In the genomic region with DNA sequence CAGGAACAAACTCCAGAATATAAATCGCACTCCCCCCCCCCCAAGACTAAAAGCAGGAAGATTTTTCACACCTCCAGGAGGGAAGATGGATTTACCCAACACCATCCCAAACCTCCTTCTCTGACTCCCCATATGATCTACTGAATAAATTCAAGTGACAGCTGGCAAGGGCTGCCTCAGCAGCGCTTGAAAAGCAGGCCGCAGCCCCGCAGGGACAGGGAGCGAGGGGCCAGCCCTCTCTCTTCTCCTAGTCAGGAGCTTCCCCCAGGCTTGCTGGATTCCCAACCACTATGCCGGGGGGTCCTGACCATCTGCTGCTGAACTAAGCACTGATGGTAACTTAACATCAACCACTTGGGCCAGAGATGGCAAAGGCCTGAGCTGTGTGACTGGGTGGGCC, we compare ENCODE assay signal across 14 mouse cellular contexts.
DNase-seq lines count a peak whose midpoint lies in the region; ATAC-seq and TF ChIP-seq lines count a peak whose summit lies in the region.
"Had no signal": no experiment of that assay in that cellular context is flagged by ENCODE, and none has a peak within 500 bp of the region (broad histone marks: within the 10 kb centered on the region; RNA-seq: fewer than 3 reads in every experiment).

No protein-coding gene starts in this region.

- H3K4me3 ChIP-seq in hindbrain, embryonic 13.5 days: no peak overlapping the region
- no peak overlapping the region for H3K4me3 ChIP-seq in midbrain, embryonic 14.5 days (replicated peaks; ENCODE audit: low read depth, low read length)
- H3K4me3 ChIP-seq: heart, embryonic 13.5 days; limb, embryonic 15.5 days had no signal

- WGBS in hindbrain, embryonic 13.5 days: 37% methylated on average over 6 of the region's 6 CpGs
- 31% methylated on average over 6 of the region's 6 CpGs for WGBS in midbrain, embryonic 14.5 days

- H3K36me3 ChIP-seq in hindbrain, embryonic 13.5 days: no peaks in the 10 kb centered on the region
- H3K36me3 ChIP-seq in midbrain, embryonic 14.5 days (ENCODE audit: control insufficient read depth, insufficient read depth, low read length): no peaks in the 10 kb centered on the region
- H3K36me3 ChIP-seq: heart, embryonic 13.5 days; limb, embryonic 15.5 days had no signal

- H3K9ac ChIP-seq in hindbrain, embryonic 13.5 days: no peak overlapping the region
- no peak overlapping the region for H3K9ac ChIP-seq in midbrain, embryonic 14.5 days (replicated peaks; ENCODE audit: low read length)
- H3K9ac ChIP-seq: heart, embryonic 13.5 days; limb, embryonic 15.5 days had no signal

- peak overlapping the region; percentile 45; the same call in 1 of the 2 replicates for H3K27ac ChIP-seq in hindbrain, embryonic 13.5 days
- no peak overlapping the region for H3K27ac ChIP-seq in midbrain, embryonic 14.5 days (replicated peaks; ENCODE audit: low read depth, low read length)
- H3K27ac ChIP-seq: heart, embryonic 13.5 days; limb, embryonic 15.5 days had no signal

- H3K9me3 ChIP-seq in hindbrain, embryonic 13.5 days: no peaks in the 10 kb centered on the region
- H3K9me3 ChIP-seq in midbrain, embryonic 14.5 days (ENCODE audit: control insufficient read depth, low read length): no peaks in the 10 kb centered on the region
- H3K9me3 ChIP-seq: limb, embryonic 15.5 days had no signal

- TF ChIP-seq POLR2A in brain, embryonic 14.5 days (IDR thresholded peaks at IDR 0.05; ENCODE audit: borderline replicate concordance, extremely low read depth, insufficient read depth, insufficient read length, poor library complexity, severe bottlenecking): no peak

- no peak for TF ChIP-seq CTCF in brain, embryonic 14.5 days (IDR thresholded peaks at IDR 0.05; ENCODE audit: borderline replicate concordance, extremely low read depth, insufficient read depth, insufficient read length)

- no peaks in the 10 kb centered on the region for H3K27me3 ChIP-seq in hindbrain, embryonic 13.5 days
- H3K27me3 ChIP-seq in midbrain, embryonic 14.5 days (ENCODE audit: control insufficient read depth, insufficient read depth, low read length): no peaks in the 10 kb centered on the region
- H3K27me3 ChIP-seq: heart, embryonic 13.5 days; limb, embryonic 15.5 days had no signal

- H3K4me2 ChIP-seq in hindbrain, embryonic 13.5 days: no peak overlapping the region
- no peak overlapping the region for H3K4me2 ChIP-seq in midbrain, embryonic 14.5 days (ENCODE audit: low read length)
- H3K4me2 ChIP-seq: heart, embryonic 13.5 days; limb, embryonic 15.5 days had no signal

- peaks cover 36% of the 10 kb centered on the region for H3K4me1 ChIP-seq in hindbrain, embryonic 13.5 days (replicated peaks)
- H3K4me1 ChIP-seq in midbrain, embryonic 14.5 days (ENCODE audit: control insufficient read depth, insufficient read depth, low read length): peaks cover 16% of the 10 kb centered on the region

- ATAC-seq in hindbrain, embryonic 13.5 days (ENCODE audit: low FRiP score): 0 out of 2 replicates have a peak, but pooled peaks have one; percentile 49
- peak; percentile 34; the same call in 1 of the 2 replicates for ATAC-seq in midbrain, embryonic 14.5 days (ENCODE audit: low FRiP score, low TSS enrichment)

- DNase-seq in cerebellum, postnatal 10 days: peak; percentile 63 to 83
- DNase-seq in cerebellum, postnatal 36 days: no peak
- DNase-seq in brain, embryonic 14.5 days (ENCODE audit: low read depth): peak; percentile 86
- peak; percentile 74 for DNase-seq in midbrain, embryonic 14.5 days
- no peak for DNase-seq in kidney, postnatal 4 days
- DNase-seq in liver: no peak
- DNase-seq in left cerebral cortex, adult 18-20 months (ENCODE audit: low spot score in 2 of 2): no peak
- DNase-seq: cerebellum, adult 9-11 months; gastrocnemius, postnatal 14 days; kidney, postnatal 10 days; layer of hippocampus, postnatal 36 days had no signal

Comparison
In these comparisons a context has a peak if more than half of its experiments do, and no peak if none do; other contexts are left out.
1. DNase-seq: peak in cerebellum, postnatal 10 days (2 of 2), brain, embryonic 14.5 days (single experiment) and midbrain, embryonic 14.5 days (single experiment); none in cerebellum, postnatal 36 days (0 of 2), kidney, postnatal 4 days (0 of 2), liver (single experiment) and left cerebral cortex, adult 18-20 months (0 of 2).